Mouse (Mus musculus): Measurements from ENCODE around the gene Crtac1. TPM values are rescaled to one million over a fixed set of nuclear protein-coding genes. Genes with fewer than 3 reads are reported as not detected.

Gene Crtac1
- polyA plus RNA-seq, 1 experiment from 2014 or later, result 15.4 TPM

DNA sequence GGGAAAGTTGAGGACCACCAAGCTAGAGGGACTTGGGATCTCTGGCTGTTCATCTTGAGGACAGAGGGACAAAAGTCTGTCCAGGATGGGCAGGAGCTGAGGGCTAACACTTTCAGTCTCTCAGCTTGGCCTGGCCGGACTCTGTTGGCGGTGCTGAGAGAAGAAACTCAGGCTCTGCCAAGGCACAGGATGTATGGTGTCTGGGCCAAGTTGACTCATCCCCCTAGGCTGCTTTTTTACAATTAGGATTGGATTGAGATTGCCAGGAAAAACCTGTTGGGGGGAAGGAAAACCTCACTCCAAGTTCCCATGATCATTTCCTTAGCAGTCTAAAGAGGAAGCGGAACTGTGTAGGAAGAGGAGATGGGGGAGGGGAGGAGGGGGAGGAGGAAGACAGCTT lies 173.6 kb downstream of the Crtac1 start:
- no peak overlapping the region for H3K9ac ChIP-seq (replicated peaks; ENCODE audit: low read length)
- H3K4me1 ChIP-seq (ENCODE audit: control insufficient read depth, insufficient read depth, low read length), result peaks cover 15% of the 10 kb centered on the region
- no peaks in the 10 kb centered on the region for H3K36me3 ChIP-seq (ENCODE audit: control insufficient read depth, insufficient read depth, low read length)
- no peaks in the 10 kb centered on the region for H3K27me3 ChIP-seq (ENCODE audit: control insufficient read depth, insufficient read depth, low read length)
- H3K27ac ChIP-seq (replicated peaks; ENCODE audit: low read depth, low read length), result no peak overlapping the region
- no peak overlapping the region; the same call in 1 of the 2 replicates for H3K4me2 ChIP-seq (ENCODE audit: low read length)
- DNase-seq (no peak), ATAC-seq (ENCODE audit: low FRiP score, low TSS enrichment) (no peak)
- WGBS, result 82% methylated on average over 3 of the region's 3 CpGs
- H3K9me3 ChIP-seq (ENCODE audit: control insufficient read depth, low read length), result no peaks in the 10 kb centered on the region
- no peak overlapping the region for H3K4me3 ChIP-seq (replicated peaks; ENCODE audit: low read depth, low read length)

- Histone ChIP-seq H3K27me3 (ENCODE audit: control insufficient read depth, insufficient read depth, low read length) (no peaks in the 10 kb centered on the region), H3K9me3 (ENCODE audit: control insufficient read depth, low read length) (no peaks in the 10 kb centered on the region), H3K4me1 (ENCODE audit: control insufficient read depth, insufficient read depth, low read length) (peaks cover 15% of the 10 kb centered on the region), H3K4me2 (ENCODE audit: low read length) (peak overlapping the region; percentile 66), H3K9ac (replicated peaks; ENCODE audit: low read length) (peak overlapping the region; percentile 86; the same call in 1 of the 2 replicates), H3K4me3 (replicated peaks; ENCODE audit: low read depth, low read length) (peak overlapping the region; percentile 62), H3K27ac (replicated peaks; ENCODE audit: low read depth, low read length) (no peak overlapping the region; the same call in 1 of the 2 replicates), H3K36me3 (ENCODE audit: control insufficient read depth, insufficient read depth, low read length) (no peaks in the 10 kb centered on the region)
- ATAC-seq (ENCODE audit: low FRiP score, low TSS enrichment), result no peak
- WGBS, result 78% methylated on average over 12 of the region's 12 CpGs
- DNase-seq, result no peak
Measured at GRCm38 (mm10) chr19:42257241-42257635, 174.3 kb downstream of the Crtac1 start.

DNA sequence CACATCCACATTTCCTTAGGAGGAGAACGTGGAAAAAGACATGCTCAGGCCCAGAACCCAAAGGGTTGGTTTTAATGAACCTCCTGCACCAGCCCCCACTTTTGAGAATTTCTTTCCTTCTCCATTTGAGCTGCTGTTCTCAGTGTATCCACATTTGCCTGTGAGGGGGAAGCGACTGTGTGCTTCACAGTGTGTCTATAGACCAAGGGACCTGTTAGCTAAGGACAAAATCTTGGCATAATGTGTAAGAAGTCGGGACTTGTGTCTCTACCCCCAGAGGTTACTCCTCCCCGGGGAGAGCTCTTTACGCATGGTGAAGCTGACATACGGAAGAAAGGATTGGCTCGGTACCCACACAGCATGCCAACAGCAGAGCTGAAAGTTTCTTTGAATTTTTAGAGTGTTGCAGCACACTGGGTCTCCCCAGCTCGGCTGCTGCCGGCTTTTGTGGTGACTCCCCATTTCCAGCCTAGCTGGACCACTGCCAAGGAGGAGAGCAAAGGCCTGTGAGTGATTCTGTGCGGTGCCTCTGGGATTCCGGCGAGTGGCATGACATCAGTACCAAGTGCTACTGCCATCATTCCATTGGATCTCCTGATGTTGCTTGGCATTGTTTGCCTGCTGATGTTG lies 174.9 kb downstream of the Crtac1 start:
- H3K36me3 ChIP-seq (ENCODE audit: control insufficient read depth, insufficient read depth, low read length), result no peaks in the 10 kb centered on the region
- ATAC-seq (ENCODE audit: low FRiP score, low TSS enrichment) (no peak), DNase-seq (peak; percentile 71)
- H3K4me1 ChIP-seq (ENCODE audit: control insufficient read depth, insufficient read depth, low read length), result peaks cover 15% of the 10 kb centered on the region
- no peaks in the 10 kb centered on the region for H3K9me3 ChIP-seq (ENCODE audit: control insufficient read depth, low read length)
- peak overlapping the region; percentile 86 for H3K9ac ChIP-seq (replicated peaks; ENCODE audit: low read length)
- peak overlapping the region; percentile 85 for H3K27ac ChIP-seq (replicated peaks; ENCODE audit: low read depth, low read length)
- WGBS, result 50% methylated on average over 12 of the region's 12 CpGs
- peak overlapping the region; percentile 66 for H3K4me2 ChIP-seq (ENCODE audit: low read length)
- H3K4me3 ChIP-seq (replicated peaks; ENCODE audit: low read depth, low read length), result peak overlapping the region; percentile 62
- no peaks in the 10 kb centered on the region for H3K27me3 ChIP-seq (ENCODE audit: control insufficient read depth, insufficient read depth, low read length)

GRCm38 (mm10) chr19:42255784-42256610 lies 175.6 kb downstream of the Crtac1 start:
- WGBS, result 3% methylated on average over 33 of the region's 42 CpGs
- H3K4me3 ChIP-seq (replicated peaks; ENCODE audit: low read depth, low read length), result peak overlapping the region; percentile 62
- H3K9me3 ChIP-seq (ENCODE audit: control insufficient read depth, low read length), result no peaks in the 10 kb centered on the region
- peak overlapping the region; percentile 66 for H3K4me2 ChIP-seq (ENCODE audit: low read length)
- peak overlapping the region; percentile 86 for H3K9ac ChIP-seq (replicated peaks; ENCODE audit: low read length)
- peaks cover 15% of the 10 kb centered on the region for H3K4me1 ChIP-seq (ENCODE audit: control insufficient read depth, insufficient read depth, low read length)
- peak overlapping the region; percentile 85 for H3K27ac ChIP-seq (replicated peaks; ENCODE audit: low read depth, low read length)
- DNase-seq (peak; percentile 85), ATAC-seq (ENCODE audit: low FRiP score, low TSS enrichment) (peak; percentile 74)
- no peaks in the 10 kb centered on the region for H3K27me3 ChIP-seq (ENCODE audit: control insufficient read depth, insufficient read depth, low read length)
- H3K36me3 ChIP-seq (ENCODE audit: control insufficient read depth, insufficient read depth, low read length), result no peaks in the 10 kb centered on the region

DNA sequence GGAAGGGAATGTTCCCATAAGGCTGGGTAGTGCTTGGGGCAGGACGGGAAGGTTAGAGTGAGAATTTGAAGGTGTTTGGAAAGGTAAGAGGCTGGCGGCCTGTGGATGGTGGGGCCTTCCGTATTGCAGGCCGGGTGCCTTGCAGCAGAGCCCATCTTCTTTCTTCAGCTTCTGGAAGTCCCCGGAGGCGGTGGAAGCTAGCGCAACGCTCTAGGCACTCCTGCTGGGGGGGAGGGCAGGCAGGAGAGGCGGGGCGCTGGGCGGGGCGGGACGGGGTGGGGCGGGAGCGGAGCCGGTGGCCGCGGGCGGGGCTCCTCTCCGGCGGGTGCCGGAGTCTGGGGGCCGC lies 176.2 kb downstream of the Crtac1 start:
- Histone ChIP-seq H3K4me2 (ENCODE audit: low read length) (peak overlapping the region; percentile 66), H3K27me3 (ENCODE audit: control insufficient read depth, insufficient read depth, low read length) (no peaks in the 10 kb centered on the region), H3K9ac (replicated peaks; ENCODE audit: low read length) (peak overlapping the region; percentile 86), H3K9me3 (ENCODE audit: control insufficient read depth, low read length) (no peaks in the 10 kb centered on the region), H3K4me3 (replicated peaks; ENCODE audit: low read depth, low read length) (peak overlapping the region; percentile 62), H3K36me3 (ENCODE audit: control insufficient read depth, insufficient read depth, low read length) (no peaks in the 10 kb centered on the region), H3K27ac (replicated peaks; ENCODE audit: low read depth, low read length) (peak overlapping the region; percentile 85), H3K4me1 (ENCODE audit: control insufficient read depth, insufficient read depth, low read length) (peaks cover 15% of the 10 kb centered on the region)
- under 1% methylated on average over 13 of the region's 23 CpGs for WGBS
- DNase-seq (peak; percentile 82), ATAC-seq (ENCODE audit: low FRiP score, low TSS enrichment) (peak; percentile 48; the same call in 1 of the 2 replicates)

GRCm38 (mm10) chr19:42249976-42250914 lies 181.3 kb downstream of the Crtac1 start:
- no peaks in the 10 kb centered on the region for H3K9me3 ChIP-seq (ENCODE audit: control insufficient read depth, low read length)
- no peak overlapping the region for H3K4me2 ChIP-seq (ENCODE audit: low read length)
- H3K4me1 ChIP-seq (ENCODE audit: control insufficient read depth, insufficient read depth, low read length), result peaks cover 6% of the 10 kb centered on the region
- WGBS, result 71% methylated on average over 11 of the region's 11 CpGs
- no peak overlapping the region for H3K27ac ChIP-seq (replicated peaks; ENCODE audit: low read depth, low read length)
- H3K9ac ChIP-seq (replicated peaks; ENCODE audit: low read length), result no peak overlapping the region
- H3K4me3 ChIP-seq (replicated peaks; ENCODE audit: low read depth, low read length), result no peak overlapping the region
- H3K27me3 ChIP-seq (ENCODE audit: control insufficient read depth, insufficient read depth, low read length), result no peaks in the 10 kb centered on the region
- H3K36me3 ChIP-seq (ENCODE audit: control insufficient read depth, insufficient read depth, low read length), result no peaks in the 10 kb centered on the region
- ATAC-seq (ENCODE audit: low FRiP score, low TSS enrichment) (no peak), DNase-seq (no peak)

- Histone ChIP-seq H3K9me3 (ENCODE audit: control insufficient read depth, low read length) (no peaks in the 10 kb centered on the region), H3K4me1 (ENCODE audit: control insufficient read depth, insufficient read depth, low read length) (no peaks in the 10 kb centered on the region), H3K4me3 (replicated peaks; ENCODE audit: low read depth, low read length) (no peak within 1 kb of the TSS), H3K27me3 (ENCODE audit: control insufficient read depth, insufficient read depth, low read length) (no peaks in the 10 kb centered on the region), H3K4me2 (ENCODE audit: low read length) (no peak within 1 kb of the TSS), H3K9ac (replicated peaks; ENCODE audit: low read length) (no peak within 1 kb of the TSS), H3K36me3 (ENCODE audit: control insufficient read depth, insufficient read depth, low read length) (no peaks in the 10 kb centered on the region), H3K27ac (replicated peaks; ENCODE audit: low read depth, low read length) (no peak within 1 kb of the TSS)
- WGBS, result 78% methylated on average over 3 of the region's 3 CpGs
- DNase-seq (no peak), ATAC-seq (ENCODE audit: low FRiP score, low TSS enrichment) (no peak)
Measured at GRCm38 (mm10) chr19:42247519-42247918, 184.1 kb downstream of the Crtac1 start, which contains the start of gene Golga7b. TSS of gene Golga7b (plus strand) at chr19:42247574.

- DNase-seq, result no peak
- Histone ChIP-seq H3K4me2 (ENCODE audit: low read length) (no peak overlapping the region), H3K4me3 (replicated peaks; ENCODE audit: low read depth, low read length) (no peak overlapping the region), H3K27me3 (ENCODE audit: control insufficient read depth, insufficient read depth, low read length) (no peaks in the 10 kb centered on the region), H3K9me3 (ENCODE audit: control insufficient read depth, low read length) (no peaks in the 10 kb centered on the region), H3K36me3 (ENCODE audit: control insufficient read depth, insufficient read depth, low read length) (no peaks in the 10 kb centered on the region), H3K27ac (replicated peaks; ENCODE audit: low read depth, low read length) (no peak overlapping the region), H3K4me1 (ENCODE audit: control insufficient read depth, insufficient read depth, low read length) (no peaks in the 10 kb centered on the region), H3K9ac (replicated peaks; ENCODE audit: low read length) (no peak overlapping the region)
- ATAC-seq (ENCODE audit: low FRiP score, low TSS enrichment), result no peak
- 48% methylated on average over 5 of the region's 5 CpGs for WGBS
Measured at GRCm38 (mm10) chr19:42246626-42247025, 185.0 kb downstream of the Crtac1 start.
